Mouse (Mus musculus): Measurements from ENCODE around the gene Zfp462. TPM values are rescaled to one million over a fixed set of nuclear protein-coding genes. Genes with fewer than 3 reads are reported as not detected.

Zfp462 gene
- polyA plus RNA-seq, 1 experiment from 2014 or later: 3.6 TPM

DNA sequence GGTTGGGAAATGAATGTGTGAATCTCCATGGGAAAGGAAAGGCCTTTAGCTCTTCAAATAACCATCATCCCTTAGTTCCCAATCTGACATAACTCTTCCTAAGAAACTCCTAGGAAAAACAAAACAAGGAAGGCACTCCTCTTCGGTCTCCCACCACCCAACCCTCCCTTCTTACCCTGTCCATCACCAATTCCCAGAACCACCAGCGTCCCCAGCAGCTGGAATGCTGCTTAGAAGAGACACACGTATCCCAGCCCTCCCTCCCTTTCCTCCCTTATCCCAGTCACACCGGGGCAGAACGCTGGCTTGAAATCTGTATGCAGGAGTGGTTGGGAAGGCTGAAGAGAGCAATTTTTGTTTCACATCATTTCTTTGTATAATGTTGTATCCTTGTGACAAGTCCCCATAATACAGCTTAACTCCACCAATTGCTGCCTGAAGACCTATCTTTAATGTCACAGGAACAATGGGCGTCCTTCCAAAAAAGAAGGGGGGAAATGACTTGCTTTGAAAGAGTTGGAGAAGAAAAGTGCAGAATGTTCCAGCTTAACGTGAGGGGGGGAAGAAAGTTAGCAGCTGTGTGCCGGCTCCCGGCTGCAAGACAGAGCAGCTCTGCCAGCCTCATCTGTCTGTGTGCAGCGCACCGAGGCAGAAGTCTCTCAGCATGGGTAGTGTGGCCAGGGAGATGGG is 180.3 kb downstream of the Zfp462 start:
- Histone ChIP-seq H3K27me3 (replicated peaks) (no peaks in the 10 kb centered on the region), H3K36me3 (no peaks in the 10 kb centered on the region), H3K4me3 (no peak overlapping the region), H3K9ac (no peak overlapping the region), H3K4me1 (replicated peaks) (peaks cover 15% of the 10 kb centered on the region), H3K4me2 (peak overlapping the region; percentile 43), H3K27ac (ENCODE audit: poor library complexity, severe bottlenecking) (no peak overlapping the region), H3K9me3 (replicated peaks) (no peaks in the 10 kb centered on the region)
- ATAC-seq (ENCODE audit: insufficient number of reproducible peaks, low FRiP score): peak; percentile 51; the same call in 1 of the 2 replicates
- 41% methylated on average over 11 of the region's 11 CpGs for WGBS

DNA sequence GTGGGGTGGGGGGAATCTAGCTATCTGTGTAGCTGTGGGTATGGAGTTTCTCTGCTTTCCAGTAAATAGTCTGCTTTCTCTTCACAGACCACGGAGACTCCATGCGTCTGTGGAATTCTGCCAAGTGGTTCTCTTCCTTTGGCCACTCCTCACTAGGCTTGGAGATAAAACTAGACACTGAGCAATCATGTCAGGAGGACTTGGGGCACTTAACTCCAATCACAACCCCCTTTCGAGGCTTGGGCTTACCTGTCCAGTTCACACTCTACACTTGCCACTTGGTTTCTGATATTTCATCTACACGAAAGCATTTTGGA is 180.8 kb downstream of the Zfp462 start:
- H3K27ac ChIP-seq (ENCODE audit: poor library complexity, severe bottlenecking): no peak overlapping the region
- H3K4me3 ChIP-seq: no peak overlapping the region
- WGBS: 41% methylated on average over 4 of the region's 4 CpGs
- no peak overlapping the region for H3K9ac ChIP-seq
- peaks cover 15% of the 10 kb centered on the region for H3K4me1 ChIP-seq (replicated peaks)
- H3K9me3 ChIP-seq (replicated peaks): no peaks in the 10 kb centered on the region
- no peaks in the 10 kb centered on the region for H3K36me3 ChIP-seq
- no peaks in the 10 kb centered on the region for H3K27me3 ChIP-seq (replicated peaks)
- ATAC-seq (ENCODE audit: insufficient number of reproducible peaks, low FRiP score): peak; percentile 39; the same call in 1 of the 2 replicates
- peak overlapping the region; percentile 43 for H3K4me2 ChIP-seq

DNA sequence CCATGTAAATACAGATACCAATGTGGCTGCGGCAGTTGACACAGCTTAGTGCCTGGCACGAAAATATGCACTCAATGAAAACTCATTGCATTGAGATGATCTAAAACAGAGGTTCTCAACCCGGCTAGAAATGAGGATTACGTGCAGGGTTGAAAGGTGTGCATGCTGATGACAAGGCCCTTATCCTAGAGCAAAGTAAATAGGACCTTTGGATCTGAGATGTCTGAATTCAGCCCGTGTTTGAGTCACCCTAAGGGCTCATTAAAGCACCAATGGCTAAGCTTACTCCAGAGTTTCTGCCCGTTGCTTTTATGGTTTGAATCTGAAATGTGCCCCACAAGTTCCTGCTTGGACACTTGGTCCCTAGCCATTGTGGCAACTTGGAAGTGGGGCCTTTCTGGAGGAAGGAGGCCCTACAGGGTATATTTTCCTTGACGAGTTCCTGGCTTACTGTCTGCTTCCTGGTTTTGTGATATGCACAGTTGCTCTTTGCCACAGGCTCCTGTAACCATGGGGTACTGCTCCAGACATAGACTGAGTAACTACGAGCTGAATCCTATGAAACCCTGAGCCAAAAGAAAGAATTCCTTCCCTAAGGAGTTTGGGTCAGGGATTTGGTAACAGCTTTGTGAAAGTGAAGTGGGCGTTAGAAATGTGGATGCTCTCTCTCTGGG is 182.5 kb downstream of the Zfp462 start:
- Histone ChIP-seq H3K9me3 (replicated peaks) (no peaks in the 10 kb centered on the region), H3K36me3 (no peaks in the 10 kb centered on the region), H3K9ac (no peak overlapping the region), H3K4me2 (no peak overlapping the region), H3K4me3 (no peak overlapping the region), H3K27ac (ENCODE audit: poor library complexity, severe bottlenecking) (no peak overlapping the region), H3K4me1 (replicated peaks) (peaks cover 11% of the 10 kb centered on the region), H3K27me3 (replicated peaks) (no peaks in the 10 kb centered on the region)
- 80% methylated on average over 9 of the region's 9 CpGs for WGBS
- no peak for ATAC-seq (ENCODE audit: insufficient number of reproducible peaks, low FRiP score)

DNA sequence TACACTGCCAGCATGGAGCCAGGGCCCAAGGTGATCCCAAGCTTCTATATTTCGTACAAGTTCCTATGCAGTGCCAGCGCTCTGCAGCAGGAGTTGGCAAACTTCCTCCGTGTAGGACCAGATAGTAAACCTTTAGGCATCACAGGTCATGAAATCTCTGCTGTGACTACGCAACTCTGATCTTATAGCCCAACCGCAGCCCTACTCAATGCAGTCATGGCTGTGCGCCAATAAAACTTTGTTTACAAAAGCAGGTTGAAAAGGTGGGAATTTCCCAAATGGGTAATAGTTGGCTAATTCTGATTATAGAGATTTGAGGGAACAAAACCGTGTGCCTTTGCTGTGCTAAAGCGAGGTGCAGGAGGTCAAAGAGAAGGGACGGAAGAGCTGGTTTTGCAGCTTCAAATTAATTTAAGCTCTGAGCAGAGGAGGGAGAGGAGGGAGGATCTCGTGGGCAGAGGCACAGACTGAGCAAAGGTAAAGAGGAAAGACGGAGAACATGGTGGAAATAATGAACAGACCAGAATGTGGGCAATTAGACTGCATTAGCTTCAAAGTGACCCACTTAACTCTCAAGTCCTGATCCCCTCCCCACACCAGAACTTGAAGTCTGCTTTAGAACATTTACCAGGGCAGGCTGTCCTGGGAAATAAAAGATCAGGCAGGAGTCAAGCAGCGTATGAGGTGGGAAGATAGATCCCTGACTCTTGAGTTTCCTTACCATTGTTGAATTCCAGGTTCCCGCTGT is 183.4 kb downstream of the Zfp462 start:
- Histone ChIP-seq H3K36me3 (no peaks in the 10 kb centered on the region), H3K4me3 (no peak overlapping the region), H3K9ac (no peak overlapping the region), H3K9me3 (replicated peaks) (no peaks in the 10 kb centered on the region), H3K4me2 (no peak overlapping the region), H3K27me3 (replicated peaks) (no peaks in the 10 kb centered on the region), H3K27ac (ENCODE audit: poor library complexity, severe bottlenecking) (no peak overlapping the region), H3K4me1 (replicated peaks) (peaks cover 11% of the 10 kb centered on the region)
- 84% methylated on average over 13 of the region's 13 CpGs for WGBS
- no peak for ATAC-seq (ENCODE audit: insufficient number of reproducible peaks, low FRiP score)
